Mouse (Mus musculus) embryonic facial prominence, embryonic 12.5 days (tissue): ENCODE measurements around the gene Chga. TPM values are rescaled to one million over a fixed set of nuclear protein-coding genes. Genes with fewer than 3 reads are reported as not detected.

Experiments
- ATAC-seq: fragments of 200-750 bp; cut with Nextera tagmentation; 2 replicates; pipeline ENCODE4 v1.8.0; 2017; ENCODE audit not compliant: insufficient number of reproducible peaks, insufficient read depth, low FRiP score, low TSS enrichment
- H3K27ac ChIP-seq: fragments of 300-500 bp; sonication (generic); 2 replicates; pipeline ENCODE4 v1.5.1; 2016; ENCODE audit warnings: mild to moderate bottlenecking
- H3K27me3 ChIP-seq: fragments of 300-500 bp; sonication (generic); 2 replicates; pipeline ENCODE4 v1.6.1; 2016; ENCODE audit warnings: mild to moderate bottlenecking, moderate library complexity
- H3K36me3 ChIP-seq: fragments of 300-500 bp; sonication (generic); 2 replicates; pipeline ENCODE4 v1.6.1; 2016; ENCODE audit warnings: mild to moderate bottlenecking
- H3K4me1 ChIP-seq: fragments of 300-500 bp; sonication (generic); 2 replicates; pipeline ENCODE4 v1.6.1; 2016
- H3K4me2 ChIP-seq: fragments of 300-500 bp; sonication (generic); replicated peaks from 2 replicates; pipeline ENCODE4 v1.6.1; 2016; ENCODE audit warnings: mild to moderate bottlenecking, moderate library complexity
- H3K4me3 ChIP-seq: fragments of 300-500 bp; sonication (generic); 2 replicates; pipeline ENCODE4 v1.5.1; 2016; ENCODE audit warnings: mild to moderate bottlenecking
- H3K9ac ChIP-seq: fragments of 300-500 bp; sonication (generic); 2 replicates; pipeline ENCODE4 v1.6.1; 2016; ENCODE audit warnings: mild to moderate bottlenecking, moderate library complexity
- H3K9me3 ChIP-seq: fragments of 300-500 bp; sonication (generic); 2 replicates; pipeline ENCODE4 v1.6.1; 2016; ENCODE audit warnings: mild to moderate bottlenecking, moderate library complexity
- WGBS: fragments of 180-500 bp; shearing (Covaris S2); methylation state at CpG from one replicate; pipeline ENCODE4 v1.1.7; 2016; 5-methylcytosine and 5-hydroxymethylcytosine counted together
- polyA plus RNA-seq: library from polyadenylated mRNA; unstranded; fragments of >200 nt; fragmentation: Nextera tagmentation; extraction: Ambion mirVana; gene quantifications from 2 replicates; pipeline ENCODE4 v1.2.1, GENCODE M21; 2016

The Chga gene
- polyA plus RNA-seq, 1 experiment from 2014 or later, result 10.1 TPM

DNA sequence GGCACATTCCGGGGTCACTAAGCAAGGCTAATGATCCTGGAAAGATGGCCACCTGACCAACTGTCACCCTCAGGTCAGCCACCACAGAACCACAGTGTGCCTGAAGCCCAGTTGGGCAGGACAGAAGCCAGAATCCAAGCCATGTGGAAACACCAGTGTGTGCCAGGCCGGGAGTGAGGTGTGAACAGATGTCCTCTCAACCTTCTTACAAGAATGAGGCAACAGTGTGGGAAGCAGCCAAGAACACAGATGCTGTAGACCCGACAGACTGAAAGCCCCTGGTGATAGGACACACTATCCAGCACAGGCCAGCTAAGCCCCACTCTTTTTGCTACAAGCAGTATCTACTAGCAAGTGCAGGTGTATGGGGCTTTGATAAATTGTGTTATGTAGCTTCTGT lies 30.6 kb downstream of the Chga start:
- 81% methylated on average over 3 of the region's 3 CpGs for WGBS
- Histone ChIP-seq H3K9ac (no peak overlapping the region), H3K27ac (no peak overlapping the region), H3K4me3 (no peak overlapping the region), H3K4me1 (no peaks in the 10 kb centered on the region), H3K4me2 (no peak overlapping the region), H3K9me3 (no peaks in the 10 kb centered on the region), H3K36me3 (peaks cover 4% of the 10 kb centered on the region; the same call in 1 of the 2 replicates), H3K27me3 (no peaks in the 10 kb centered on the region)
- ATAC-seq, result no peak

- Histone ChIP-seq H3K27ac (no peak overlapping the region), H3K4me1 (no peaks in the 10 kb centered on the region), H3K4me3 (no peak overlapping the region), H3K36me3 (peaks cover 4% of the 10 kb centered on the region; the same call in 1 of the 2 replicates), H3K4me2 (no peak overlapping the region), H3K27me3 (no peaks in the 10 kb centered on the region), H3K9me3 (no peaks in the 10 kb centered on the region), H3K9ac (no peak overlapping the region)
- WGBS, result 81% methylated on average over 9 of the region's 9 CpGs
- no peak for ATAC-seq
Observed at GRCm38 (mm10) chr12:102586286-102586881, 31.6 kb downstream of the Chga start.

DNA sequence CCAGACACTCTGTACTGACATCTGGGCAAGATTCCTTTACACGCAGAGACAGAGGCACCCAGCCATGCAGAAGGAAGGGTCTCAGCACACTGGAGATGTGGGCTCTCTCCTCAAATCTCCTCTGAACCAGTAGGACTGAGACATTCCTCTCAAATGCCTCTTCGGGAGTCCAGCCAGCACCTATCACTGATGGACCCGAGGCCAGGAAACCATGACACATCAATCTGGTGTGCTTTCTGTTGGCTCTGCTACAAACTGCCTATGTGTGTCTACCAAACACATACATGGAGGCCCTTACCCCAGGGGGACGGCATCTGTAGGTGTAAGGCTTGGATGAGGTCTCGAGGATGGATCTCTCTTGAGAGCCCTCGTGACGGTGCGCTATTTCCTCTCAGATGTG lies 32.3 kb downstream of the Chga start:
- peaks cover 4% of the 10 kb centered on the region; the same call in 1 of the 2 replicates for H3K36me3 ChIP-seq
- no peaks in the 10 kb centered on the region for H3K4me1 ChIP-seq
- H3K9ac ChIP-seq, result no peak overlapping the region
- ATAC-seq, result no peak
- no peaks in the 10 kb centered on the region for H3K9me3 ChIP-seq
- no peak overlapping the region for H3K27ac ChIP-seq
- H3K4me2 ChIP-seq, result no peak overlapping the region
- WGBS, result 88% methylated on average over 8 of the region's 8 CpGs
- H3K27me3 ChIP-seq, result no peaks in the 10 kb centered on the region
- no peak overlapping the region for H3K4me3 ChIP-seq

DNA sequence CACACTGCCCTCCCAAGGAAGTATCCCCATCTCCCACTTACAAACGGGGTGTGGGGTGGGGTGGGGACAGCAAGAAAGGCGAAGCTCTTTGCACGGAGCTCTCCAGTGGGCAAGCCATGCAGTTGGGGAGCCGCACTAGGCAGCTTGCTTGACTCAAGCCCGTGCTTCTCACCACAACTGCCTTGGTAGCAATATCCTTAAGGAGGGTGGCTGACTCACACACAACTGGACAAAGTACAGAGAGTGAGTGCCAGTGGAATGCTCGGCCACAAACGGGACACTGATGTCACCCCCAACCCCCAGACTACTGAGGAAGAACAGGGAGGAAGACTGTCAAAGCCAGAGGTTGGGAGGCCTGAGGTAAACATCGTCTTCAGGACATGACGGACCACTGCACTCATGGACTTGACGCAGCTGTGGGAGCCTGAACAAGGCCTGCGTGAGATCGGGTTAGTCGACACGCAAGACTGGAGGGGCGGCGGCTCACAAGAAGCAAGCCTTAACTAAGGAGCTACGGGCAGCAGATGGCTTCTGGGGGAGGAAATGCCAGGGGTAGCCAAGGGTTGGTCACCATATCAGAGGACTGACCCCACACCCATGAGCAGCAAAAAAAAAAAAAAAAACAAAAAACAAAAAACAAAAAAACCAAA lies 36.1 kb downstream of the Chga start:
- H3K9me3 ChIP-seq, result no peaks in the 10 kb centered on the region
- no peak overlapping the region for H3K4me3 ChIP-seq
- ATAC-seq, result no peak
- H3K4me1 ChIP-seq, result no peaks in the 10 kb centered on the region
- H3K27ac ChIP-seq, result no peak overlapping the region
- no peaks in the 10 kb centered on the region for H3K27me3 ChIP-seq
- no peak overlapping the region for H3K4me2 ChIP-seq
- no peak overlapping the region for H3K9ac ChIP-seq
- H3K36me3 ChIP-seq, result peaks cover 4% of the 10 kb centered on the region; the same call in 1 of the 2 replicates
- WGBS, result 87% methylated on average over 17 of the region's 17 CpGs

DNA sequence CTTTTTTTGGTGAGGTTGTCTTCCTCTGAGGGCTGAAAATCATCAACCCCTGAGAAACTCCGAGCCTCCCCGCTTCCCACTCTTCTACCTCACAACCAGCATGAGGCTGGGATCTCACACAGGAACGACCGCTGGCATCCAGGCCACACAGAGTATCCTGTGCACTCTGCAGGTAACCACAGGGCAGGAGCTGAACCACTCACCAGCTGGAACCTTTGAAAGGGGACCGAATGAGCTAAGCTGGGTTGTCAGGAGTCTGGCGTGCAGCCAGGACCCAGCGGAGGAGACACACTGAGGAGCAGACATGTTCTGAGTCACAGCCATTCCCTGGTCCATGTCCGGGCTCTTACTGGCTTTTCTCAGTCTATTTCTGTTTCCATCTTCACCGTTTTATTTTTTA lies 38.9 kb downstream of the Chga start:
- Histone ChIP-seq H3K9ac (no peak overlapping the region), H3K27me3 (no peaks in the 10 kb centered on the region), H3K4me3 (no peak overlapping the region), H3K27ac (no peak overlapping the region), H3K4me1 (no peaks in the 10 kb centered on the region), H3K36me3 (no peaks in the 10 kb centered on the region), H3K9me3 (0 out of 2 replicates have a peak, but pooled peaks cover 4% of the 10 kb centered on the region), H3K4me2 (no peak overlapping the region)
- 63% methylated on average over 9 of the region's 9 CpGs for WGBS
- ATAC-seq, result no peak

- H3K4me3 ChIP-seq, result no peak overlapping the region
- no peaks in the 10 kb centered on the region for H3K36me3 ChIP-seq
- 73% methylated on average over 9 of the region's 9 CpGs for whole genome bisulfite sequencing
- no peak overlapping the region for H3K4me2 ChIP-seq
- no peaks in the 10 kb centered on the region for H3K27me3 ChIP-seq
- no peak overlapping the region for H3K27ac ChIP-seq
- ATAC-seq, result no peak
- no peak overlapping the region for H3K9ac ChIP-seq
- H3K9me3 ChIP-seq, result 0 out of 2 replicates have a peak, but pooled peaks cover 4% of the 10 kb centered on the region
- H3K4me1 ChIP-seq, result 0 out of 2 replicates have a peak, but pooled peaks cover under 1% of the 10 kb centered on the region
Observed at GRCm38 (mm10) chr12:102594627-102595026, 39.9 kb downstream of the Chga start.

DNA sequence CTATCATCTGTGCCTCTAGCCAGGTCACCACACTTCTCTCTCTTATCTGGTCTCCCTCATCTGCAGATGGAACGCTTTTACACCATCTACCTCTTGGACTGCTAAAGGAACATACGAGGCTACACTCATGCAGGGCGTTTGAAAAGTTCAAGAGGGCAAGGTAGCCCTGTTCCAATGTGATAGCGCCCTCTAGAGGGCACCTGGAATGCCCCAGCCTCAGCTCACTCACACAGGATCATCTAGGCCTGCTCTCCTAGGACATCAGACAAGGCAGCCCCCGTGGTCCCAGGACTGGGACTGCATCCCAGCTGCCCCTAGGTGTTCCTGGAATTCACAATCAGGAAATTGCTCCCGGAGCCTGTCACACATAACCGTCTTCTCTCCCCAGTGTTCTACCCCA lies 41.6 kb downstream of the Chga start:
- Histone ChIP-seq H3K9ac (no peak overlapping the region), H3K4me3 (no peak overlapping the region), H3K9me3 (0 out of 2 replicates have a peak, but pooled peaks cover 4% of the 10 kb centered on the region), H3K27ac (no peak overlapping the region), H3K4me2 (no peak overlapping the region), H3K27me3 (no peaks in the 10 kb centered on the region), H3K4me1 (peaks cover 18% of the 10 kb centered on the region), H3K36me3 (no peaks in the 10 kb centered on the region)
- 68% methylated on average over 7 of the region's 7 CpGs for WGBS
- ATAC-seq, result no peak

GRCm38 (mm10) chr12:102597466-102597865 lies 42.7 kb downstream of the Chga start:
- ATAC-seq, result no peak
- H3K27ac ChIP-seq, result no peak overlapping the region

GRCm38 (mm10) chr12:102598535-102598934 lies 43.8 kb downstream of the Chga start:
- Histone ChIP-seq H3K4me1 (peaks cover 31% of the 10 kb centered on the region), H3K4me3 (no peak overlapping the region), H3K27ac (no peak overlapping the region), H3K9ac (no peak overlapping the region), H3K27me3 (no peaks in the 10 kb centered on the region), H3K9me3 (0 out of 2 replicates have a peak, but pooled peaks cover 4% of the 10 kb centered on the region), H3K36me3 (no peaks in the 10 kb centered on the region), H3K4me2 (no peak overlapping the region)
- 97% methylated on average over 3 of the region's 3 CpGs for WGBS
- no peak for ATAC-seq

More at GRCm38 (mm10) chr12:102597466-102597865, 42.7 kb downstream of the Chga start:
- 67% methylated on average over 4 of the region's 4 CpGs for WGBS
- no peak overlapping the region for H3K4me2 ChIP-seq
- H3K4me3 ChIP-seq, result no peak overlapping the region
- H3K4me1 ChIP-seq, result peaks cover 28% of the 10 kb centered on the region
- 0 out of 2 replicates have a peak, but pooled peaks cover 4% of the 10 kb centered on the region for H3K9me3 ChIP-seq
- no peaks in the 10 kb centered on the region for H3K36me3 ChIP-seq
- H3K27me3 ChIP-seq, result no peaks in the 10 kb centered on the region
- no peak overlapping the region for H3K9ac ChIP-seq

DNA sequence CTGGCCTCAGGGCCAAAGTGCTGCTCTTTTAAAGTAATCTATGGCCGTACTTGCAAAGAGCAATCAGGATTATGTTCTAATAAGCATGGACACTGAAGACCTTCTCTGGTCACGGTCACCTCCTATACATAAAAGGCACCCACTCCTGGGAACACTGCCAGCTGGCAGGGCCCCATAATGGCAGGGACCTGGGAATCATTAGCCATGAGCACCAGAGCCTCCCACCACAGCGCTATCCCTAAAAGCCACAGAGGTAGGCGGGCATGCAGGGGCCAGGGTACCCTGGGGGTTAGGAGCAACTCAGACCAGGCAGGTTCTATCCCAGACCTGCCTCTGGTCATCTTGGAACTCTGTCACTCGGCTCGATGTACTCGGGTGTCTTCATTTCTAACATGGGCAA lies 45.0 kb downstream of the Chga start:
- no peak overlapping the region for H3K4me3 ChIP-seq
- 0 out of 2 replicates have a peak, but pooled peaks cover 2% of the 10 kb centered on the region for H3K36me3 ChIP-seq
- peaks cover 31% of the 10 kb centered on the region for H3K4me1 ChIP-seq
- no peaks in the 10 kb centered on the region for H3K27me3 ChIP-seq
- H3K27ac ChIP-seq, result no peak overlapping the region
- H3K4me2 ChIP-seq, result no peak overlapping the region
- no peak overlapping the region for H3K9ac ChIP-seq
- H3K9me3 ChIP-seq, result 0 out of 2 replicates have a peak, but pooled peaks cover 4% of the 10 kb centered on the region
- WGBS, result 54% methylated on average over 7 of the region's 7 CpGs
- ATAC-seq, result no peak

DNA sequence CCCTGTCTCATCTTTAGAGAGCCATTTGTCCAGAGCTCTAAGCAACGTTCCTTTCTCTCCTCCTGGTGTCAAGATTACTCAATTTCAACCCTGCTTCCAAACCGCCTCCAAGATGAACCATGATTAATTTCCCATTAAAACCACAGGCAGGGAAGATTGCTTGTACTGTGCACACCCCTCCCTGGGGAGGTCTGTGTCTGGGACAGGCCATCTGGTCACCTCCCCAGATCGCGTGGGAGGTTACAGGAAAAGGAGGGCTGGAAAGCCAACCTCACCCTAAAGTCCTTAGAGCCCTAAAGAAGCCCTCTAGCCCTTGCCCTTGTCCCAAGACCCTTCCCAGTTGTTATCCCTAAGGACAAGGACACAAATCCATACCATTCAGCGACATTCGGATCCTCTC lies 45.6 kb downstream of the Chga start:
- Histone ChIP-seq H3K4me3 (no peak overlapping the region), H3K27me3 (no peaks in the 10 kb centered on the region), H3K4me2 (no peak overlapping the region), H3K9me3 (0 out of 2 replicates have a peak, but pooled peaks cover 4% of the 10 kb centered on the region), H3K36me3 (peaks cover 5% of the 10 kb centered on the region; the same call in 1 of the 2 replicates), H3K4me1 (peaks cover 31% of the 10 kb centered on the region), H3K9ac (no peak overlapping the region), H3K27ac (no peak overlapping the region)
- ATAC-seq, result no peak
- 49% methylated on average over 6 of the region's 6 CpGs for WGBS

DNA sequence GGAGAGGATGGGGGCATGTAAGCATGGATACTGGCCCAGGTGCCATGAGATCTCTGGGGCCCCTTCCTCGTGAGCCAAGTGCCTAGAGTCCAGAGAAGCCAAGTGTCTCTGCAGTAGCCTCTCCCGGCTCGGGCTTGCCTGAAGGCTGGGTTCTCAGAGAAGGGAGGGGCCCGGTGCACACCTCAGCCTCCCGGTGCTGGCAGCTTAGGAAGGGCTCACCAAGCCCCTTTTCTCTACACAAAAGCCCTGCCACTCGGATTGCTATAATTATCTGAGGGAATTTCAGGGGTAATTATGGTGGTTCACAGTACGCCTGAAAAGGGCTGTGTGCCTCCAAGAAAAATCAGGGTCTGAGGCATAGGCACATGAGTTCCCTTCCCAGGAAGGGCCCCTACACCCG lies 47.1 kb downstream of the Chga start:
- H3K4me1 ChIP-seq, result peaks cover 33% of the 10 kb centered on the region
- no peak overlapping the region for H3K4me2 ChIP-seq
- H3K9ac ChIP-seq, result no peak overlapping the region
- no peaks in the 10 kb centered on the region for H3K27me3 ChIP-seq
- ATAC-seq, result no peak
- H3K4me3 ChIP-seq, result no peak overlapping the region
- peak overlapping the region; percentile 58 for H3K27ac ChIP-seq
- WGBS, result 21% methylated on average over 8 of the region's 8 CpGs
- peaks cover 5% of the 10 kb centered on the region; the same call in 1 of the 2 replicates for H3K36me3 ChIP-seq
- 0 out of 2 replicates have a peak, but pooled peaks cover 4% of the 10 kb centered on the region for H3K9me3 ChIP-seq
